Mouse (Mus musculus) embryo, embryonic 11 days (tissue): Measurements from ENCODE around the gene Chchd3.

Experiments used
- DNase-seq: peaks from one replicate; pipeline ENCODE4 v3.0.0-alpha.2; 2015

Gene Chchd3

DNA sequence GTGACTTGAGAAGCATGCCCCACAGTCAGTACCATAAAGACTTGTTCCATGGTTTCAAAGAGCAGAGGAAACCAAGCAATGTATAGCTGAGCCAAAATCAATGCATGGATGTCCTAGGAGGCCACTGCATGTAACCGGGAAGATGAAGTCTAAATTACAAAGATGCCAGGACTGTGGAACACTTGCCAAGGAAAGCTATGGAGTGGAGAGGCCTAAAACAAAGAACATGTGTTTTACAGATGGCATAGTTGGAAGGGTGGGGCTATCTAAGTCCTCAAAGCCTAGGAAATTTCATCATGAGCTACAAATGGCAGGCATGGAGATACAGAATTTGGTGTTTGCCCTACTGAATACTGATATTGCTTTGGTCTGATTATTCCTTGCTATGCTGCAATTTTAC lies 137.7 kb downstream of the Chchd3 start:
- no peak for DNase-seq

DNA sequence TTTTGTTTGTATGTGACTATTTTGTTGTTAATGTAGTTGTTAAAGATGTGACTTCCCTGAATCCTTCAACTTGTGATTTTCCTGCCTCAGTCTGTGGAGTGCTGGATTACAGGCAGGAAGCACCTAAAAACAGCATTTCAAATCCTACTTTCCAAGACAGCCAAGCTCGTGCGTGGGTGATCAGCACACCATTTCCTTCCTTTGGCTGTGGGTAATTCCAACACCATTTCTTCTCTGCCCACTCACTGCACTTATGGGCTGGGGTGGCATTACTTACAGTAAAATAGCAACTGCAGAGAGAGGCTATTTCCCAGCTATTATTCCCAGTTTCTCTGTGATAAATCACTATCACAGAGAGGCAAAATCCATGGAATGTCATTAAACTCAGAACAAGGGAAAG lies 140.0 kb downstream of the Chchd3 start:
- DNase-seq = no peak

GRCm38 (mm10) chr6:32910692-32911091 lies 149.4 kb downstream of the Chchd3 start:
- DNase-seq = no peak

DNA sequence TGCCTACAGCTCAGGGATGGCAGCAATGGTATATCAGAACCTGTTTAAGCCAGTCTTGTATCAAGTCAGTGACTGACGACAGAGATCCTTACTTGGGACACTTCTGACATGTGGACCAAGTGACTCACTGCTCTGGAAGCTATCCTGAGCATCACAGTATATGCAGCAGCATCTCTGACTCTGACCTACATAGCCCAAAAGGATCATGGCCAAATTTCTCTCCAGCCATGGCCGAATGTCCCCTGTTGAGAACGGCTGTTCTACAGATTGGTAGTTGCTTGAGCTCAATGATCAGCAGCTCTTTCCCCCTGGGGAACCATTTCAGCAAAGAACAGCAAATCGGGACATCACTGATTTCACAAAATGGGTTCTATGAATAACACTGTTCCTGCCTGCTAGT lies 161.0 kb downstream of the Chchd3 start:
- no peak for DNase-seq

- no peak for DNase-seq
These were observed 166.0 kb downstream of the Chchd3 start for GRCm38 (mm10) chr6:32894100-32894499.

- DNase-seq = no peak
These were observed 169.3 kb downstream of the Chchd3 start for GRCm38 (mm10) chr6:32890726-32891125.

GRCm38 (mm10) chr6:32888894-32889529 lies 171.0 kb downstream of the Chchd3 start:
- DNase-seq = no peak

DNA sequence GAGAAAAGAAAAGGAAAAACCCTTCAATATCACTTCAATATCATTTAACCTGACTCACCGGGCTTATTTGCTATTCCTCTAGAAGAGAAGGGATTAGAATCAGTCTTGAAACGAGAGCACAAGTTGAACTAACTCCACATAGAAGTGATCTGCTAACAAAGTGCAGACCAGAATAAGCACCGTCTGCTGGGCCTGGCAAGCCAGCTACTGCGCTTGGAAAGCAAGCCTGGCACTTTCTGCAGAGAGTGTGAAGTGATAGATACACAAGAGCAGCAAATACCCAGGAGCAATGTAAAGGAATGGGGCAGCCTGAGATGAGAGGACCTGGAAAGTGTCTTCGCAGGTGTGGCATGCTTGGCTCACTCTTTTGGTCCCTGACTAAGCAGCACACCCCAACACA lies 181.5 kb downstream of the Chchd3 start:
- no peak for DNase-seq

- peak; percentile 27 for DNase-seq
These were observed 185.9 kb downstream of the Chchd3 start for GRCm38 (mm10) chr6:32874176-32874575.

DNA sequence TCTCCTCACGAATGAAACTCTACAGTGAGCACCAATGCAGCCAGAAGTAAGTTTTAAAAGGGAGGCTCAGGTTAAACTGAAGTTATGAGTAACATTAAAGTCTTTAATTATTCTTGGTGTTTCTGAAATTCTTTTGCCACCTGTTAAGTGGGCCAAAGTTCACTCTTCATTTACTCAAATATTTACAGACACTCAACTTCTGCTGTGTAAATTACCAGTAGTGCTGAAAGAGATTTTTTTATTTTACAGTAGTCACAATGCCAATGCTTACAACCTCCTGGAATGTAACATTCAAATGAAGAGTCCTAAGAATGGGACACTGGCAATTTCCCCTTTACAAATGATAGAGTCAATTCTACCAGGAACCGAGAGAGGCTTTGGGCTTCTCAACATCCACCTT lies 187.3 kb downstream of the Chchd3 start:
- no peak for DNase-seq

DNA sequence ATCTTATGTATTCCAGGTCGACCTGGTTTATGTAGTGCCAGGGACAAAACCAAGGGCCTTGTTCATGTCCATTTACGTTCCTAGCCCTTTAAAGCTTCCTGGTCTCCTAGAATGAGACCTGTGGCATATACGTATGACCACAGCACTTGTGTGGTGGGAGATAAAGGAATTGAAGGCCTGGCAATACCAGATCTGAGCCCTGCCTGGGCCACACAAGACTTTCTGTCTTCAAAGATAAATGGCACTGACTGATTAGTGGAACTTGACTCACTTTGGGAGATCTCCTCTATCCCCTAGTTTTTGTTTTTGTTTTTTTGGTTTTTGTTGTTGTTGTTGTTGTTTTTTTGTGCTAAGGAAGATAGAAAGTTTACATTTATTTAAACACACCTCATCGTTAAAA lies 209.1 kb downstream of the Chchd3 start:
- DNase-seq = no peak

GRCm38 (mm10) chr6:32848974-32849373 lies 211.1 kb downstream of the Chchd3 start:
- DNase-seq = no peak

DNA sequence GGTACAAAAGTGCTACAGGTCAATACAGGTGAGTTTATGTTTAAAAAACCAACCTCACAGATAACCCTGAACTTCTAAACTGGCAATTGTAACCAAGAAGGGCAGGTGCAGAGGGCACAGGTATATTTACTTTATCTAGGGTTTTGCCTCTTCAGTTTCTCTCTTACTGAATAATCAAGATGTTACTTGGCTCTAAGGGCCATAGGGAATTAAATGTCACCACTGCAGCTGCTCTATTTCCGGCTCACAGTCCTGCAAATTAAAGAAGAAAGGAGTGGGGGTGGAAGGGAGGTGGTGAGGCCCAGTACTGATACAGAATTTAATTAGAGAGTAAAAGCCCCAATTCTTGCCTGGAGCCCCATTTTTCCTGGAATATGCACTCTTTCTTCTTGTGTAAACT lies 214.6 kb downstream of the Chchd3 start:
- DNase-seq = no peak

GRCm38 (mm10) chr6:32837939-32838301 lies 222.1 kb downstream of the Chchd3 start:
- no peak for DNase-seq

GRCm38 (mm10) chr6:32837165-32837938 lies 222.7 kb downstream of the Chchd3 start:
- no peak for DNase-seq

DNA sequence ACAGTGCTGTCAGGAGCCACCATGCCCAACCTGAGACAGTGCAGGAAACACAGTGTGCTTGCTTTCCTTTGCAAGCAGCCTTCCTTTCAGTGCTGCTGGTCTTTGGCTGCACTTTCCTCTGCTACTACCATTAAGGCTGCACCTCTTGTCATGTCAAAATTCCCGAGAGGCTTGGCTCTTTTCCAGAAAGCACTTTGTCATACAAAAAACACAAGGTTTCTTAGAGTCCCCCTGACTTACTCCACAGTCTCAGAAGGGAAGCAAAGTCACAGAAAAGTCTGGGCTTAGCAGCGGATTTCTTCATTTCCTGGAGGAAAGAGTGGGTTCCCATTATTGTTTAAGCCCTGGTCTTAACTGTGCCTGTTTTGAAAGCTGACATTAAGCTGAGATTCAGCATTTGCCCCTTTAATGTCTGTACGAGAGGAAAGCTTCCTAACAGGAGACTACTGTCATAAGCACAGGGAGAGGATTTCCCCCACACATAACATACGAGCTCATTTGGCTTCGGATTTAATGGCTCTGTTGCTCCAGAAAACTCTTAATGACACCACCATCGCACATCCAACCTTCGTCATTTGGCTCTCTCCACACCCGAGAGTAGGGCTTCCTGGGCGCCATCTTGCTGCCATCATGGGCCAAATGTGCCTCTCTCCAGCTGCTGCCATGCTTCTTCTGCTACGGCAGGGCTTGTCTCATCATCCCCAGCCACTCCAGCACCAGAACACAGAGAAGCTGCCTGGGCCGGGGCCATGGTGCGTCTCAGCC lies 236.0 kb downstream of the Chchd3 start:
- DNase-seq = no peak

GRCm38 (mm10) chr6:32818961-32819360 lies 241.1 kb downstream of the Chchd3 start:
- DNase-seq = no peak

DNA sequence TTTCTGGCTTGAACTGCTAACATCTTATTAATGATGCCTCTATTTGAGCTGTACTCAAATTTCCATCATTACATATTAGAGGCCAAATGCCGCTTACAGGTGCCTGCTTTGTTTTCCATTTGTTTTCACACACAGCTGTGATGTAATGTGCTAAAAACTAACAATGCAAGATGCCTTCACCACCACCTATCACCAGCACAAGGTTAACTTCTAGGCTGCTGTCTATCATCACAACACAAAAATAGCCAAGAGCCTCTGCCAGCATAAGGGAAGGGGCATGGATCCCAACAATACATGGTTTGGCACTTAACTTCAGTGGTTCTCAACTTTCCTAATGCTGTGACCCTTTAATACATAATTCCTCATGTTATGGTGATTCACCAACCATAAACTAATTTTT lies 251.3 kb downstream of the Chchd3 start:
- DNase-seq = no peak

GRCm38 (mm10) chr6:32807771-32808170 lies 252.3 kb downstream of the Chchd3 start:
- DNase-seq = no peak

GRCm38 (mm10) chr6:32803646-32804045 lies 256.4 kb downstream of the Chchd3 start:
- DNase-seq = no peak

DNA sequence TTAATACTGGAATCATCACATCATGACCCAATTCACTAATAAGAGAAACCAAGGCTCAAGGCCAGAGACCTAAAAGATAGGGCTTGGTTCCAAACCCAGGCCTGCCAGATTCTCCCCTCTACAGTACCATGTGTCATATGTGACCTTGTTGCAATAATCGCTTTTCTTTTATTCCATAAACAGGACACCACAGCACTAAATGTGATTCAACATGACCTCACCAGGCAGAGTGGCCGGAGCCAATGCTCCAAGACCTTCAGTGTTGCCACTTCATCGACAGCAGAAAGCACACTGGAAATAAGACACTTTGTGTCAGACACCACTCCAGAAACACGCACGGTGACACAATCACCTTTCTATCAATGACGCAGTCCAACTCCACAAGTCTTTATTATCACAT lies 258.3 kb downstream of the Chchd3 start:
- DNase-seq = no peak

GRCm38 (mm10) chr6:32797525-32797924 lies 262.5 kb downstream of the Chchd3 start:
- DNase-seq = no peak

DNA sequence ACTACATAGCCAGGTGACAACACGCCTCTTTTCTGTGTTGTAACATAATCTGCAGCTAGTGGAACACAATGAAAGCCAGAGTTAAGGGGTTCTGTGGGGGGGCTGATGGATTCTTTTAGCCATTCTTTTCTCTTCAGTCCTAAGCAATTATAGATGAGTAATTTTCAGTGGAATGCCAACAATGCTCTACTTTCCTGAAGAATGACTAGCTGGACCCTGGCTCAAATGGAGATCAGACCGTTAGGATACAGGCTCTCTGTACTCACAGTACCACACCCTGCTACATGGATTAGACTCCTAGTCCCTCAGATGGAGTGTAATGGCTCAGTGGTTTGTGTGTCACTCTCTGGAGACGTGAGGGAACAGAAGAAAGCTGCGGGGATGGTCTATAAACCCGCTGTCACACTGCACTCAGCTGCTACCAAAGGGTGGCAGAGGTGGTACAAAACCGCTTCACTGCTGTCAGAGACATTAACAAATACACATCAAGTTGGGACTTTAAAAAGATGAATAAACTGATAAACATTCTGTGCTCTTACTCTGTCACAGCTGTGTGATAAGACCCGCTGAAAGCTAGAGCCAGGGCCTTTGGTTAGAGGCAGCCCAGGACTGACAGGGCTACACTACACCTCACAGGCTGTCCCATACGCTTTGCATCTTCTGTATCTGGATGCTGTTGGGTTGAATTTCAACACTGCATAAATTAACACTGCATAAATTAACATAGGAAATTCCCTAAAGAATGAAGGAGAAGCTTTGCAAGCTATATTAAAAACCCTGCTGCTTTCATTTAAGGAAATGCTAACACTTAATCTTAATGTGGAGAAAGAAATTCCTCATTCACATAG lies 264.2 kb downstream of the Chchd3 start:
- DNase-seq = no peak
